ENCODE assay signal across 21 mouse cellular contexts in genomic region chr12:7198098-7198497, GRCm38 (mm10).
"Had no signal": no experiment of that assay in that cellular context is flagged by ENCODE, and none has a peak within 500 bp of the region (broad histone marks: within the 10 kb centered on the region; RNA-seq: fewer than 3 reads in every experiment).

No protein-coding gene starts in this region.

- H3K9ac ChIP-seq: lung, embryonic 15.5 days; midbrain, embryonic 12.5 days; neural tube, embryonic 13.5 days; neural tube, embryonic 15.5 days had no signal

- H3K4me2 ChIP-seq: lung, embryonic 15.5 days; midbrain, embryonic 12.5 days; neural tube, embryonic 13.5 days; neural tube, embryonic 15.5 days had no signal

- H3K4me1 ChIP-seq: lung, embryonic 15.5 days; megakaryocyte, embryonic 14.5 days; midbrain, embryonic 12.5 days; neural tube, embryonic 13.5 days; neural tube, embryonic 15.5 days had no signal

- ATAC-seq: lung, postnatal 0 days; midbrain, embryonic 16.5 days had no signal

- H3K27ac ChIP-seq: lung, embryonic 15.5 days; macrophage; midbrain, embryonic 12.5 days; neural tube, embryonic 13.5 days; neural tube, embryonic 15.5 days had no signal

- H3K36me3 ChIP-seq: lung, embryonic 15.5 days; midbrain, embryonic 12.5 days; neural tube, embryonic 13.5 days; neural tube, embryonic 15.5 days had no signal

- H3K9me3 ChIP-seq: lung, embryonic 15.5 days; midbrain, embryonic 12.5 days; neural tube, embryonic 13.5 days; neural tube, embryonic 15.5 days had no signal

- DNase-seq: lung, adult 2 months; lung, postnatal 14 days; lung, postnatal 36 days; midbrain, embryonic 14.5 days; retina, postnatal 1 day; right cerebral cortex, adult 18-20 months; right cerebral cortex, postnatal 25 days; right cerebral cortex, postnatal 4 days; spleen, adult 18-20 months; thymus, adult 18-20 months; thymus, postnatal 14 days; thymus, postnatal 4 days had no signal

- H3K27me3 ChIP-seq: lung, embryonic 15.5 days; megakaryocyte, embryonic 14.5 days; midbrain, embryonic 12.5 days; neural tube, embryonic 13.5 days; neural tube, embryonic 15.5 days had no signal

- H3K4me3 ChIP-seq: lung, embryonic 15.5 days; megakaryocyte, embryonic 14.5 days; midbrain, embryonic 12.5 days; myocyte; neural tube, embryonic 13.5 days; neural tube, embryonic 15.5 days had no signal
